Mouse (Mus musculus) cerebellum, adult (tissue): Measurements from ENCODE around the gene Slc43a2.

ENCODE experiments used
- ATAC-seq: cut with Nextera tagmentation; 2 replicates; pipeline ENCODE4 v1.9.2; 2017; ENCODE audit warnings: mild to moderate bottlenecking, moderate library complexity, mixed read lengths; ENCODE audit not compliant: insufficient number of reproducible peaks, low FRiP score, low TSS enrichment

The Slc43a2 gene

DNA sequence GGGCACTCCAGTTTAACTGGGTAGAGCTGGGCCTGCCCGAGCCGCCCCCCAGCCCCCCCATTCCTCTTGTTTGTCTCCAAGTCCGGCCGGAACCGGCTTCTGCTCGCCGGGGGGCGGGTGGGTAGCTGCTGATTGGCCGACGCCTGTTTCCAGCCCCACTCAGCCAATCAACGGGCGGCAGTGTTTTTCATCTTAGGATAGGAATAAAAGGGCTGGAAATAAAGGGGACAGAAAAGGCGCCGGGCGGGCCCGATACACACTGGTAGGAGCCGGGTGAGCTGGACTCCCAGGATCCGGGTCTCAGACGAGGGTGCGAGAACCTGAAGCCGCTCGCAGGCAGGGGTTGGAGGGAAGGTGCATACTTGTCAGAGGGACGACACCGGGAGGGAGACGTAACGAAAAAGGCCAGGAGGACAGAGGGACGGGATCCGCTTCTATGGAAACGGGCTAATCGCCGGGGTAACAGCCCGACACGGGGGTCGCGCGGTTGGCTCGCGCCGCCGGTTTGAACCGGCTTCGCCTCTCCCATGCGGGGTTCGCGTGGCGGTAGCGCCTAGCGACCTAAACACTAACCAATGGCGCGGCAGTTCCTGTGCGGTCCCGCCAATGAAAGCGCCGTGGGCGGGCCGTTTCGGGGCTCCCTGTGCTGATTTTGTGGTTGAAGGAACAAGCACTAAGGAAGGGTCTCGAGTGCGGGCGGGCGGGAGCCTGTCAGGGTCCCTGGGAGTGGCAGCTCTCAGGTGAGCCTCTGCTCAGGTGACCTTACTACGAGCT lies at the start of gene Slc43a2:
TSS of gene Slc43a2 (plus strand) at position 226 of the 774 bp plus-strand sequence.
- ATAC-seq: peak; percentile 73

DNA sequence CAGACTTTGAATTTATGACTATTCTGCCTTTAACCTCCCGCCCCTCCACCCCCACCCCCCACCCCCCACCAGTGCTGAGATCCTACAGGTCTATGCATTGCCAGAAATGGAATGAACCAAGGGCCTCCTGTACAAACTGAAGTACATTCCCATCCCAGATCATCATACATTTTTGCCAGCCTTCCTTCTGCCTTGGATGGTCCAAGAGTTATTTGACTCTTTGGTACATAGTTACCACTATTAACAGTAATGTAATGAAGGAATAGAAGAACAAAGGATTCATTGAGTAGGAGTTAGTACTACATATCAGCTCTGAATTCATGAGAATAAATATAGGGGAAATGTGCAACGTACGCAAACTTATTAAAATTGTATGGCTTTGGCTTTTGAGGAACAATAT lies 45.3 kb upstream of the Slc43a2 start:
- no peak; the same call in 1 of the 2 replicates for ATAC-seq

- ATAC-seq: peak; percentile 100
These were observed 44.8 kb upstream of the Slc43a2 start, which contains the start of gene Prpf8 for GRCm38 (mm10) chr11:75486601-75487285. Gene Prpf8, plus strand, starts transcription at chr11:75486816.

- no peak for ATAC-seq
These were observed 44.0 kb upstream of the Slc43a2 start for GRCm38 (mm10) chr11:75487496-75487895.

DNA sequence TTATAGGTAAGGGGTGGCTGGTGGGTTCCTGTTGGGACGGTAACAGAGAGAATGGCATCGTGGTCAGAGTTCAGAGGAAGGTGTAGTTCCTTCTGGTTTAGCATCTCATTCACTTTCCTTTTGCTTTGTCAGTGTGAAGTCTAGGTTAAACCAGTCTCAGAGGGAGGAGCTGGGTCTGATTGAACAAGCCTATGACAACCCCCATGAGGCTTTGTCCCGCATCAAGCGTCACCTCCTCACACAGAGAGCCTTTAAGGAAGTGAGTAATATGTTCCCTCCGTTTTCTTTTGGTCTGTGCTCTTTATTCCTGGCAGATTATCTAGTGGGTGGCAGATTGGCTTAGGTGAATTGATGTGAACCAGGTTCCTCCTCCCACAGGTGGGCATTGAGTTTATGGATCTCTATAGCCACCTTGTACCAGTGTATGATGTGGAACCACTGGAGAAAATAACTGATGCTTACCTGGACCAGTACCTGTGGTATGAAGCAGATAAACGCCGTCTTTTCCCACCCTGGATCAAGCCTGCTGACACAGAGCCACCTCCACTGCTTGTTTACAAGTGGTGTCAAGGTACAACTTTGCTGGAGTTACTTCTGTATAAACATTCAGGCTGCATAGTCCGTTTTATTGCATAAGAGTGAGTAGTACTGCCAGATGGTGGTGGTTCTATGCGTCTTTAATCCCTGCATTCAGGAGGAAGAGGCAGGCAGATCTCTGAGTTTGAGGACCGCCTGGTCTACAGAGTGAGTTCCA lies 37.0 kb upstream of the Slc43a2 start:
- ATAC-seq: no peak

DNA sequence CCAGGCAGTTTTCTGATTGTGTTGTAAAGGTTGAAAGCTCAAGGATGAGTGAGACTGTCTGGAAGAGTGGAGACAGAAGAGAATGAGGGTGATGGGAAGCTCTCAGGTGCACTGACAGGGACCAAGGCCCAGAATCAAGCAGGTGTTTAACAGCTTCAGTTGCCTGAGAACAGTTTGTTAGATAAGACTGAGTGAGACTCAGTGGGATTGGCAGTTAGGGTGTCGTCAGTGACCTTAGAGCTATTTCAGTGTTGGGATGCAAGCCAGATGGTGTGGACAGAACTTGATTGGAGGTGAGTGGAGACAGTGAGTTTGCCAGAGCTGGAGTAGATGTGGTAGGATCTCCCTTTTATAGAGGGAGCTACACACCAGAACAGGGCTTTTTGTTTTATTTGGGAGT lies 33.4 kb upstream of the Slc43a2 start:
- no peak for ATAC-seq

GRCm38 (mm10) chr11:75508162-75508561 lies 23.3 kb upstream of the Slc43a2 start:
- ATAC-seq: no peak

DNA sequence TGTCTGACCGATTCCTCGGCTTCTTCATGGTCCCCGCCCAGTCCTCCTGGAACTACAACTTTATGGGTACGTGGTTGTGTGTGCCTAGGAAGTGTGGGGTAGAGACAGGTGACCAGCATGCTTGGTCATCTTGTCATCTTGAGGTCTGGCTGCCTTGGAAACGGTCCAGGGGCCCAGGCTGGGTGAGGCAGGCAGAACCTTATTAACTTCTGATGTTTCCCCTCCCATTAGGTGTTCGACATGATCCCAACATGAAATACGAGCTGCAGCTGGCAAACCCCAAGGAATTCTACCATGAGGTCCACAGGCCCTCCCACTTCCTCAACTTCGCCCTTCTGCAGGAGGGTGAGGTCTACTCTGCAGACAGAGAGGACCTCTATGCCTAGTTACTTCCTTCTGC lies 22.6 kb upstream of the Slc43a2 start:
- ATAC-seq: no peak

DNA sequence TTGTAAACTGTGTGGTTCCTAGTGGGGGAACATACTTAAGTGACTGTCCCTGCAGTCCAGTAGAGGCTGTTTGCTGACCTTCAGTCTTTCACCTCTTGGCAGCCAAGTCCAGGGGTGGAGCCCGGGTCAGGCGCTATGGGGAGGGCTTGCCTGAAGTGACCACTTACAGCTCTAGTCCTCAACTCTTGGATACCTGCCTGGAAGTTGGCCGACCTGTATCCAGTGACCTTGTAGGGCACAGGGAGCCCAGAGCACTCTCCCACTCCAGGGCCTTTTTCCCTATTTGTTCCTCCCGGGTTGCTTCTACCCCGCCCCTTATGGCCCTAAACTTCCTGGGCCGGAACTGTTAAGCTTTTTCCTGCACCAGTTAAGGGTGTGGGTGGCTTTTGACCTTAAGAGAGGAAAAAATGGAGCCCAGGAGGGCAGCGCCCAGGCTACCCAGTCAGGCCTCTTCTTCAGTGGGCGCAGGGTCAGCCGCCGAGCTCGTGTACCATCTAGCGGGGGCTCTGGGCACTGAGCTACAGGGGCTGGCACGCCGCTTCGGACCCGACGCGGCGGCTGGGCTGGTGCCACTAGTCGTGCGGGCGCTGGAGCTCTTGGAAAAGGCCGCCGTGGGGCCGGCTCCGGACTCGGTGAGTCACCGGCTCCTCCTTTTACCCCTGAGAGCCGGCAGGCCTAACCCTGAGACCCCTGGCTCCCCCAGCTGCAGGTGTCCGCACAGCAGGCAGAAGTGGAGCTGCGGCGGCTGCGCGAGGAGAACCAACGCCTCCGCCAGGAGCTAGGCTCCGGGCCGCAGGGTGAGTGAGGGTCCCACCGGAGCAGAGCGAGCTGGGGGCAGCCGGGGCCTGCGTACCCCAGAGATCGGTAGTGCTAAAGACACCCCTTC lies 21.5 kb upstream of the Slc43a2 start, which contains the start of gene Rilp:
TSS of gene Rilp (plus strand) at position 354 of the 886 bp plus-strand sequence.
- ATAC-seq: peak; percentile 37; the same call in 1 of the 2 replicates

DNA sequence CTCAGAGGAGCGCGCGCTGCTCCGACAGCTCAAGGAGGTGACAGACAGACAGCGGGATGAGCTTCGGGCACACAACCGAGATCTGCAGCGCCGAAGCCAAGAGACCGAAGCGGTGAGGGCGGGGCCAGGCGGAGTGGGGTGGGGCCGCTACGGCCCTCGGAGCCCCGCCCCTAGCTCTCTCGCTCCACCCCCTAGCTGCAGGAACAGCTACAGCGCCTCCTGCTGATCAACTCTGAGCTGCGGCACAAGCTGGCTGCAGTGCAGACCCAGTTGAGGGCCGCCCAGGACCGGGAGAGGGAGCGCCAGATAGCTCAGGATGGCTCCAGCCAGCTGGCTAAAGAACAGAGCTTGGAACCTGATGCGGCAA lies 20.9 kb upstream of the Slc43a2 start:
- peak; percentile 80 for ATAC-seq

- no peak for ATAC-seq
These were observed 20.3 kb upstream of the Slc43a2 start for GRCm38 (mm10) chr11:75511213-75511612.

DNA sequence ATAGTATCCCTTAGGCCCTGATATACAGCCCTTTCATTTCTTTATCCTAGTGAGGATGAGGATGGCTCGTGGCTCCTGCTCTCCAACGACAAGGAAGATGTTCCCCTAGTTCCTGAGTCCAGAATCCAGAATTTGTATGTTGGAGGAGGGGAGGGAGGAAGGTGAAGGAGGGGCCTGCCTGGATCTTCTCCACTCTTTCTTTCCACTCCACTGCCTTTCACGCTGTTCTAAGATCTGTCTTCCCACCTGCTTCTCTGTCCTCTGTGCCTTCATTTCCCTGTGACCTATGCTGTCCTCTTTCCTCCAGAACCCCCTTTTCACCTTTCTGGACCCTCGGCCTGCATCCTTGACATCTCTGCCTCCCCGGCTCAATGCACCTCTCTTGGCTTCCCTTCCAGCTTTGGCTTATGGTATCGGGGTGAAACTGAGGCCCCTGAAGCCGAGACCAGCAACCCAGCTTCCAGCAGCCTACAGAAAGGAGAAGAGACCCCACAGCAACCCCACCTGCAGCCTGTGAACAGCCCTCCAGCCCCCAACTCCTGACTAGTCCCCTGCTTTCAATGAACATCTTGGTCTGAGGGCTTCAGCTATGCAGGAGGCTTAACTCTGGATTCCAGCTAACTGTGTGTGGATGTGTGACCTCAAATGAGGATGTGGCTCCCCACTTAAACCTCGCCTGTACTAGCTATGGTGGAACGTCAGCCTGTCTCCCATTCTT lies 19.0 kb upstream of the Slc43a2 start:
- ATAC-seq: no peak

DNA sequence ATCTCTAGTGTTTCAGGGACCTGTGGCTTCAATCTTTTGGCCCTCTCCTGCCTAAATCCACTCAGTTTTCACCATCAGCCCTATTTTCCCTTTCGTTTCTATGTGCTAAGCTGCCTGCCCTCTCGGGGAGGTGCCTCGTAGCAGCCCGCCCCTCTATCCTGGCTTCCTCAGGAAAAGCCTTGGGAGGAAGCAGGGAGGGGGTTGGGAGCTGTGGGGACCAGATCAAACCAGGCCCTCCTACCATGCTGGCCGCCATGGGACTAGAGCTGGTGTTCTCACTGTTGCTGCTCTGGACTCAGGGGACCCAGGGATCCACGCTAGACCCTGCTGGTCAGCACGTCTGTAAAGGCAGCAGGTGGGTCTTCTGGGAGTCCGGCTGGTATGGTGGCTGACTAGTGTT lies 18.2 kb upstream of the Slc43a2 start, which contains the start of gene Scarf1:
TSS of gene Scarf1 (plus strand) at position 205 of the 400 bp plus-strand sequence.
- ATAC-seq: no peak

DNA sequence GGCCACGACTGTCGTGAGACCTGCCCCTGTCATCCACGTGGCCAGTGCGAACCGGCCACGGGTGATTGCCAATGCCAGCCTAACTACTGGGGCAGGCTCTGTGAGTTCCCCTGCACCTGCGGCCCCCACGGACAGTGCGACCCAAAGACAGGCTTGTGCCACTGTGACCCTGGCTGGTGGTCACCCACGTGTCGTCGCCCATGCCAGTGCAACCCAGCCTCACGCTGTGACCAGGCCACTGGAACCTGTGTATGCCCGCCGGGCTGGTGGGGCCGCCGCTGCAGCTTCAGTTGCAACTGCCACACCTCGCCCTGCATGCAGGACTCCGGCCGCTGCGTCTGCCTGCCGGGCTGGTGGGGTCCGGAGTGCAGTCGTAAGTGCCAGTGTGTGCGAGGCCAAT lies 16.3 kb upstream of the Slc43a2 start:
- no peak for ATAC-seq

DNA sequence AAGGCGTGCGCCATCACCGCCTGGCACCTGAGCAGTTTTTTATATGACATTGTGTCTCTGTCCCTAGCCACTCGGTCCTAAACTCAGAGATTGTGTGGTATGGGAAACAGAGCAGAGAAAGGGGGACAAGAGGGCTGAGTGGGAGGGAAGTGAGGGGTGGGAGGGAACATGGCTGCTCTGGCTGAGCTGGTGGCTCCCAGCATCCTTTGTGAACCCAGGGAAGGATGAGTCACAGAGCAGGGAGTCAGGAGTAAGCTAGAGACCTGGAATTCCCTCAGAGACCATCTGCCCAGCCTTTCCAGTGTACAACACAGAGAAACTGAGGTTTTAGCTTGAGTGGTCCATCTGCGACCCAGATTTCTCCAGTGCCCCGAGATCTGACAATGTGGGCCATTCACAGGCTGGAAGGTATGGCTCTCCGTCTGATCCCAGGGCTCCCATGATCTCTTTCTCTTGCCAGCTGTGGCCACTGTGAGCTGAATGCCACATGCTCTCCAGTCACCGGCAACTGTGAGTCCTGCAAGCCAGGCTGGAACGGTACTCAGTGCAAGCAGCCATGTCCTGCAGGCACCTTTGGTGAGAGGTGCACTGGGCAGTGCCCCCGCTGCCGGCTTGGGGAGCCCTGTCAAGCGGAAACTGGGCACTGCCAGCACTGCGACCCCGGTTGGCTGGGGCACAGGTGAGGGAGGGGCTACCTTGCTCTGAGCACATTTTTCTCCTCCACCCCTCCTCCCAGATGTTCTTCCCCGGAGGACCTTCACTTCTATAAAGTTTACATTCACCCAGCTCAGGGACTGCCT lies 11.5 kb upstream of the Slc43a2 start:
- ATAC-seq: no peak

- no peak for ATAC-seq
These were observed 9.9 kb upstream of the Slc43a2 start for GRCm38 (mm10) chr11:75521609-75522008.

DNA sequence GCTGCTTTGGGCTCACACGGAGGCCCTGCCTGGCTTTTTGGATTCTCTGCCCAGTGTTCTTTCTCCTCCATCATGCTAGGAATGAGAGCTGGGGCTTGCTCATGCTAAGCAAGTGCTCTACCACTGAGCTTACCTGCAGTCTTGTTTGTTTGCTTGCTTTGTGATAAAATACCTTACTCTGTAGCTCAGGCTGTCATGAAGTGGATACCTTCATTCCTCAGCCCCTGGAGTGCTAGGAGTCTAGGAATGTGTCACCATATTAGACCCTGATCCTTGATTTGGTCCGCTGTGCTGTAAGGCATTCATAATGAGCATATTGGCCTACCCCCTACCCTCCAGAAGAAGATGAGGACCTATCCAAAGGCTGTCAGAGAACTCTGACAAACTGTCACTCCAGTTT lies 8.7 kb upstream of the Slc43a2 start:
- no peak for ATAC-seq

- no peak for ATAC-seq
These were observed 5.9 kb upstream of the Slc43a2 start for GRCm38 (mm10) chr11:75525531-75526125.
